Mouse (Mus musculus) hindbrain, embryonic 16.5 days (tissue): Measurements from ENCODE around the gene Grip1. TPM values are rescaled to one million over a fixed set of nuclear protein-coding genes. Genes with fewer than 3 reads are reported as not detected.
A peak's percentile ranks its signal among the peaks of the same experiment; 100 is the strongest.

Experiments used
- ATAC-seq: fragments of 200-750 bp; cut with Nextera tagmentation; 2 replicates; pipeline ENCODE4 v1.8.0; 2017; ENCODE audit warnings: moderate TSS enrichment, moderate library complexity
- H3K27ac ChIP-seq: fragments of 300-500 bp; sonication (generic); 2 replicates; pipeline ENCODE4 v1.5.1; 2014; ENCODE audit warnings: low read depth, mild to moderate bottlenecking, control low read depth, low read length, moderate library complexity
- H3K27me3 ChIP-seq: fragments of 300-500 bp; sonication (generic); replicated peaks from 2 replicates; pipeline ENCODE4 v1.6.1; 2014; ENCODE audit warnings: low read length; ENCODE audit not compliant: control insufficient read depth, insufficient read depth
- H3K36me3 ChIP-seq: fragments of 300-500 bp; sonication (generic); 2 replicates; pipeline ENCODE4 v1.6.1; 2014; ENCODE audit warnings: mild to moderate bottlenecking, low read length, moderate library complexity, mixed read lengths; ENCODE audit not compliant: control insufficient read depth, insufficient read depth
- H3K4me1 ChIP-seq: fragments of 300-500 bp; sonication (generic); 2 replicates; pipeline ENCODE4 v1.6.1; 2014; ENCODE audit warnings: low read depth, low read length; ENCODE audit not compliant: control insufficient read depth, insufficient read depth
- H3K4me2 ChIP-seq: fragments of 300-500 bp; sonication (generic); 2 replicates; pipeline ENCODE4 v1.6.1; 2014; ENCODE audit warnings: mild to moderate bottlenecking, low read length, control low read depth, moderate library complexity
- H3K4me3 ChIP-seq: fragments of 300-500 bp; sonication (generic); 2 replicates; pipeline ENCODE4 v1.5.1; 2014; ENCODE audit warnings: mild to moderate bottlenecking, low read length, control low read depth, moderate library complexity
- H3K9ac ChIP-seq: fragments of 300-500 bp; sonication (generic); 2 replicates; pipeline ENCODE4 v1.6.1; 2014; ENCODE audit warnings: low read depth, mild to moderate bottlenecking, control low read depth, low read length, moderate library complexity
- H3K9me3 ChIP-seq: fragments of 300-500 bp; sonication (generic); 2 replicates; pipeline ENCODE4 v1.6.1; 2014; ENCODE audit warnings: mild to moderate bottlenecking, low read length, moderate library complexity; ENCODE audit not compliant: control insufficient read depth
- WGBS: fragments of 180-500 bp; shearing (Covaris S2); extraction: QIAGEN DNeasy Blood & Tissue Kit; methylation state at CpG from one replicate; pipeline ENCODE4 v1.1.7; 2014; 5-methylcytosine and 5-hydroxymethylcytosine counted together
- polyA plus RNA-seq: library from polyadenylated mRNA; unstranded; fragments of >200 nt; fragmentation: Nextera tagmentation; extraction: Ambion mirVana; gene quantifications from 2 replicates; pipeline ENCODE4 v1.2.1, GENCODE M21; 2015

Grip1 gene
- polyA plus RNA-seq, 1 experiment from 2014 or later: 16.6 TPM

- 80% methylated on average over 7 of the region's 7 CpGs for whole genome bisulfite sequencing
- Histone ChIP-seq H3K9ac (no peak overlapping the region), H3K4me1 (no peaks in the 10 kb centered on the region), H3K9me3 (no peaks in the 10 kb centered on the region), H3K4me2 (no peak overlapping the region), H3K27me3 (no peaks in the 10 kb centered on the region), H3K4me3 (no peak overlapping the region), H3K36me3 (no peaks in the 10 kb centered on the region), H3K27ac (no peak overlapping the region)
- no peak for ATAC-seq
These were observed 302.6 kb downstream of the Grip1 start for GRCm38 (mm10) chr10:119756271-119756670.

- Histone ChIP-seq H3K36me3 (no peaks in the 10 kb centered on the region), H3K27me3 (no peaks in the 10 kb centered on the region), H3K9me3 (no peaks in the 10 kb centered on the region), H3K4me1 (no peaks in the 10 kb centered on the region; the same call in 1 of the 2 replicates), H3K27ac (no peak overlapping the region), H3K9ac (no peak overlapping the region), H3K4me3 (no peak overlapping the region), H3K4me2 (no peak overlapping the region)
- ATAC-seq: no peak
- 84% methylated on average over 6 of the region's 6 CpGs for WGBS
These were observed 303.6 kb downstream of the Grip1 start for GRCm38 (mm10) chr10:119757219-119757618.

- 62% methylated on average over 33 of the region's 33 CpGs for WGBS
- Histone ChIP-seq H3K36me3 (no peaks in the 10 kb centered on the region), H3K27ac (no peak overlapping the region), H3K4me3 (peak overlapping the region; percentile 7; the same call in 1 of the 2 replicates), H3K9ac (no peak overlapping the region), H3K4me1 (no peaks in the 10 kb centered on the region; the same call in 1 of the 2 replicates), H3K9me3 (no peaks in the 10 kb centered on the region), H3K27me3 (no peaks in the 10 kb centered on the region), H3K4me2 (peak overlapping the region; percentile 28)
- ATAC-seq: peak; percentile 48; the same call in 1 of the 2 replicates
These were observed 308.1 kb downstream of the Grip1 start for GRCm38 (mm10) chr10:119761451-119762367.

GRCm38 (mm10) chr10:119778871-119779270, 325.2 kb downstream of the Grip1 start:
- Histone ChIP-seq H3K4me2 (no peak overlapping the region), H3K9ac (no peak overlapping the region), H3K27me3 (no peaks in the 10 kb centered on the region), H3K4me1 (peaks cover 3% of the 10 kb centered on the region), H3K4me3 (no peak overlapping the region), H3K27ac (no peak overlapping the region), H3K36me3 (no peaks in the 10 kb centered on the region), H3K9me3 (no peaks in the 10 kb centered on the region)
- WGBS: 66% methylated on average over 5 of the region's 5 CpGs
- ATAC-seq: no peak

- no peak overlapping the region for H3K4me2 ChIP-seq
- 96% methylated on average over 1 of the region's 1 CpGs for WGBS
- no peak overlapping the region for H3K4me3 ChIP-seq
- no peak overlapping the region for H3K27ac ChIP-seq
- no peaks in the 10 kb centered on the region for H3K27me3 ChIP-seq
- no peaks in the 10 kb centered on the region for H3K9me3 ChIP-seq
- H3K9ac ChIP-seq: no peak overlapping the region
- H3K4me1 ChIP-seq: peaks cover 3% of the 10 kb centered on the region
- ATAC-seq: no peak
- no peaks in the 10 kb centered on the region for H3K36me3 ChIP-seq
These were observed 326.0 kb downstream of the Grip1 start for GRCm38 (mm10) chr10:119779657-119780056.

- Histone ChIP-seq H3K27me3 (no peaks in the 10 kb centered on the region), H3K9ac (no peak overlapping the region), H3K4me3 (no peak overlapping the region), H3K4me2 (no peak overlapping the region), H3K9me3 (no peaks in the 10 kb centered on the region), H3K36me3 (no peaks in the 10 kb centered on the region), H3K27ac (no peak overlapping the region), H3K4me1 (no peaks in the 10 kb centered on the region)
- no peak for ATAC-seq
- WGBS: 69% methylated on average over 1 of the region's 1 CpGs
These were observed 336.9 kb downstream of the Grip1 start for GRCm38 (mm10) chr10:119790507-119790906.

- Histone ChIP-seq H3K27ac (no peak overlapping the region), H3K4me1 (no peaks in the 10 kb centered on the region; the same call in 1 of the 2 replicates), H3K4me2 (no peak overlapping the region), H3K36me3 (no peaks in the 10 kb centered on the region), H3K9me3 (no peaks in the 10 kb centered on the region), H3K4me3 (no peak overlapping the region), H3K27me3 (no peaks in the 10 kb centered on the region), H3K9ac (no peak overlapping the region)
- peak; percentile 48; the same call in 1 of the 2 replicates for ATAC-seq
- 35% methylated on average over 6 of the region's 6 CpGs for WGBS
These were observed 348.8 kb downstream of the Grip1 start for GRCm38 (mm10) chr10:119802421-119802820.

GRCm38 (mm10) chr10:119803633-119804422, 350.2 kb downstream of the Grip1 start:
- no peak overlapping the region for H3K4me2 ChIP-seq
- H3K4me1 ChIP-seq: no peaks in the 10 kb centered on the region; the same call in 1 of the 2 replicates
- no peaks in the 10 kb centered on the region for H3K9me3 ChIP-seq
- no peak overlapping the region for H3K27ac ChIP-seq
- no peak overlapping the region for H3K4me3 ChIP-seq
- no peak overlapping the region for H3K9ac ChIP-seq
- WGBS: 58% methylated on average over 13 of the region's 13 CpGs
- H3K36me3 ChIP-seq: no peaks in the 10 kb centered on the region
- no peaks in the 10 kb centered on the region for H3K27me3 ChIP-seq
- ATAC-seq: peak; percentile 74

GRCm38 (mm10) chr10:119804423-119804814, 350.8 kb downstream of the Grip1 start:
- Histone ChIP-seq H3K9ac (no peak overlapping the region), H3K27me3 (no peaks in the 10 kb centered on the region)

More at GRCm38 (mm10) chr10:119804423-119804814, 350.8 kb downstream of the Grip1 start:
- no peak for ATAC-seq
- H3K4me3 ChIP-seq: no peak overlapping the region
- H3K4me2 ChIP-seq: no peak overlapping the region
- H3K4me1 ChIP-seq: no peaks in the 10 kb centered on the region; the same call in 1 of the 2 replicates
- WGBS: 87% methylated on average over 9 of the region's 9 CpGs
- H3K36me3 ChIP-seq: no peaks in the 10 kb centered on the region
- no peaks in the 10 kb centered on the region for H3K9me3 ChIP-seq
- no peak overlapping the region for H3K27ac ChIP-seq
